Mouse (Mus musculus) lung, postnatal 0 days (tissue): Measurements from ENCODE around the gene Sipa1l3.

ENCODE experiments used
- CTCF ChIP-seq: IDR thresholded peaks from 2 replicates; pipeline ENCODE4 v1.5.1; 2016; ENCODE audit warnings: antibody characterized with exemption, mild to moderate bottlenecking
- EP300 ChIP-seq: IDR thresholded peaks from 2 replicates; pipeline ENCODE4 v1.6.1; 2016; ENCODE audit warnings: antibody characterized with exemption, mild to moderate bottlenecking, control low read depth

- TF ChIP-seq CTCF: no peak
- no peak for TF ChIP-seq EP300
These were observed 205.4 kb downstream of the Sipa1l3 start for GRCm38 (mm10) chr7:29313051-29313450.
